Mouse (Mus musculus) testis, adult 2 months (tissue): ENCODE measurements around the gene Slc15a3. TPM values are rescaled to one million over a fixed set of nuclear protein-coding genes. Genes with fewer than 3 reads are reported as not detected.

ENCODE experiments used
- H3K27ac ChIP-seq: fragments of 200-500 bp; 2 replicates; pipeline ENCODE4 v1.5.1; 2012; ENCODE audit warnings: low read depth, low read length; ENCODE audit not compliant: control insufficient read depth, insufficient read depth
- H3K27me3 ChIP-seq: fragments of 200-500 bp; 2 replicates; pipeline ENCODE4 v1.6.1; 2012; ENCODE audit warnings: mild to moderate bottlenecking, low read length, moderate library complexity; ENCODE audit not compliant: control insufficient read depth, insufficient read depth
- H3K36me3 ChIP-seq: fragments of 200-500 bp; 2 replicates; pipeline ENCODE4 v1.6.1; 2012; ENCODE audit warnings: mild to moderate bottlenecking, low read length; ENCODE audit not compliant: control insufficient read depth, insufficient read depth
- H3K4me1 ChIP-seq: fragments of 200-500 bp; 2 replicates; pipeline ENCODE4 v1.6.1; 2012; ENCODE audit warnings: low read length; ENCODE audit not compliant: control insufficient read depth, insufficient read depth
- H3K4me3 ChIP-seq: fragments of 200-500 bp; 2 replicates; pipeline ENCODE4 v1.5.1; 2012; ENCODE audit warnings: low read depth, mild to moderate bottlenecking, low read length, moderate library complexity, mixed read lengths; ENCODE audit not compliant: control insufficient read depth
- CTCF ChIP-seq: fragments of 200-500 bp; IDR thresholded peaks from 2 replicates; pipeline ENCODE4 v1.5.1; 2012; ENCODE audit warnings: low read depth, mild to moderate bottlenecking, inconsistent platforms, low read length, moderate library complexity; ENCODE audit not compliant: control insufficient read depth, insufficient read depth, insufficient replicate concordance
- POLR2A ChIP-seq: fragments of 200-500 bp; IDR thresholded peaks from 2 replicates; pipeline ENCODE4 v1.6.1; 2012; ENCODE audit warnings: low read depth, mild to moderate bottlenecking, inconsistent platforms, low read length, moderate library complexity; ENCODE audit not compliant: control insufficient read depth
- polyA plus RNA-seq: library from polyadenylated mRNA; depleted of rRNA; stranded (reverse); fragments of >200 nt; gene quantifications from 2 replicates; pipeline ENCODE4 v1.2.3, GENCODE M21; 2012

Slc15a3 gene
- polyA plus RNA-seq, 1 experiment = 0.67 TPM

DNA sequence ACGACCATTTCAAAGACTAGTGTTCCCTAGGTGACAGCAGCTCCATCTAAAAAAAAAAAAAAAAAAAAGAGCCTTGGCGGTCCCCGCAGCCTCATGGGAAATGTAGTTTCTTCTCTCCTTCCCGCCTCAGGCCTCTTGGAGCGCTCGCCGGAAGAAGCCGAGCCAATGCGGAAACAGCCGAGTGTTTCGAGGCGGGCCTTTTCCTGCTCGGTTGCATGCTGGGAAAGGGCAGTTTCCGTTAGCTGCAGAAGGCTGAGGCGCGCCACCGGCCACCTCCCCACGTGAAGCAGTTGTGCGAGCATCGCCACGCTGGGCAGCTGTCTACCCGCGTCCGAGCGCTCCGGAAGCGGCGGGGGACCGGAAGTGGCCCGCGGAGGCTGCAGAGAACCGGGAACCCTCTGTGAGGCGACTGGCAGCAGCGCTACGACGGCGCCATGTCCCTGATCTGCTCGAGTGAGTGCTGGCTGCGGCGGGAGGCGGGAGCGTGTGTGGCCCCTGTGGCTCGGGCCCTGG, 55.5 kb downstream of the Slc15a3 start, which contains the start of gene Prpf19:
Gene Prpf19 (plus strand): TSS at position 216 of the 513 bp plus-strand sequence.
- Histone ChIP-seq H3K4me1 (peaks cover 5% of the 10 kb centered on the region), H3K36me3 (peaks cover 5% of the 10 kb centered on the region), H3K27me3 (no peaks in the 10 kb centered on the region), H3K4me3 (peak within 1 kb of the TSS; percentile 85), H3K27ac (peak within 1 kb of the TSS; percentile 75)
- TF ChIP-seq CTCF (no peak), POLR2A (peak; percentile 93)

DNA sequence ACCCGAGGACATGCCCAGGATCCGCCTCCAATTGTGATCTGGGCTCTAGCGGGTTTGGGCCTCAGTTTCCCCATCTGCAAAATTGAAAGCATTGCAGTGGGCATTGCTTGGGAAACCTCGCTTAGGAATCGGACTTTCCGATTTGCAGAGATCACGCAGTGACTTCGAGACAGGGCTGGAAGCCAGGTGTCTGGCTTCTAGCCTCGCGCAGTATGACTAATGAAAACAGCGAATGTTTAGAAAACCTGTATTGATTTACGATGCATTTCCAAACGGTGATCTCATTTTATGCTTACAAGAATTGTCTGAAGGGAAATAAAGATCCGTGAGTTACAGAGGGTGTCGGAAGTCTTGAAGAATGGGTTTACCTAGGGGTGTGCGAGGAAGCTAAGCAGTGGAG, 56.2 kb downstream of the Slc15a3 start:
- Histone ChIP-seq H3K27me3 (no peaks in the 10 kb centered on the region), H3K4me1 (peaks cover 5% of the 10 kb centered on the region), H3K27ac (peak overlapping the region; percentile 75), H3K36me3 (peaks cover 8% of the 10 kb centered on the region), H3K4me3 (peak overlapping the region; percentile 85)
- TF ChIP-seq CTCF = no peak
- TF ChIP-seq POLR2A = no peak

DNA sequence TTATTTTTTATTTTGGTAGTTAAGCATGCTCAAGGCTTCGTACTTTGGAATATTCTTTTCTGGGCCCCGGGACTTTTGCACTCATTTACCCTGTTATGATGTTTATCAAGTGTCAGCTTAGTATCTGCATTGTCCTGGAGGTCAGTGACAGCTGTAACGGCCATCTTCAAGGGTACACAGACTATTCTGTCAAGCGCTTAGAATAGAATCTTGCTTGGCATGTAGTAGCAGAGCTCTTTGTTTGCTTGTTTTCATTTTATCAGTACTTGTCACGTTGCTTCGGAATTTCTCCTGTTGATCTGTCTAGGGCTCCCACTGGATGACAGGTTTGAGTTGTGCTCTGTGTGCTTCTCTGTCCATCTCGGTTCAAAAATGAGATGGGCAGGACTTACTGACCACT, 57.3 kb downstream of the Slc15a3 start:
- H3K4me1 ChIP-seq = peaks cover 5% of the 10 kb centered on the region
- H3K4me3 ChIP-seq = no peak overlapping the region
- peaks cover 8% of the 10 kb centered on the region for H3K36me3 ChIP-seq
- no peak overlapping the region for H3K27ac ChIP-seq
- TF ChIP-seq POLR2A = no peak
- TF ChIP-seq CTCF = no peak
- H3K27me3 ChIP-seq = no peaks in the 10 kb centered on the region

DNA sequence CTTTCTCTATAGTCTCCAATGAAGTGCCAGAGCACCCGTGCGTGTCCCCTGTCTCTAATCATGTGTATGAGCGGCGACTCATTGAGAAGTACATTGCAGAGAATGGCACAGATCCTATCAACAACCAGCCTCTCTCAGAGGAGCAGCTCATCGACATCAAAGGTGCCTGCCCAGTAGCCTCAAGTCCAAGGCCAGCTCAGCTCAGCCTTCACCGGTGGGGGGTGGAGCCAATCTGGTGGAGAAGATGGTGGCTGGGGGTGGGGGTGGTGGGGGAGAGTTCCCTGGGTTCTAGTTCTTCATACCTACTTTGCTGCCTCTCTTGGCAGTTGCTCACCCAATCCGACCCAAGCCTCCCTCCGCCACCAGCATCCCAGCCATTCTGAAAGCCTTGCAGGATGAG, 58.0 kb downstream of the Slc15a3 start:
- Histone ChIP-seq H3K4me3 (no peak overlapping the region), H3K27me3 (no peaks in the 10 kb centered on the region), H3K4me1 (peaks cover 5% of the 10 kb centered on the region), H3K36me3 (peaks cover 11% of the 10 kb centered on the region), H3K27ac (no peak overlapping the region)
- TF ChIP-seq CTCF (no peak), POLR2A (no peak)

DNA sequence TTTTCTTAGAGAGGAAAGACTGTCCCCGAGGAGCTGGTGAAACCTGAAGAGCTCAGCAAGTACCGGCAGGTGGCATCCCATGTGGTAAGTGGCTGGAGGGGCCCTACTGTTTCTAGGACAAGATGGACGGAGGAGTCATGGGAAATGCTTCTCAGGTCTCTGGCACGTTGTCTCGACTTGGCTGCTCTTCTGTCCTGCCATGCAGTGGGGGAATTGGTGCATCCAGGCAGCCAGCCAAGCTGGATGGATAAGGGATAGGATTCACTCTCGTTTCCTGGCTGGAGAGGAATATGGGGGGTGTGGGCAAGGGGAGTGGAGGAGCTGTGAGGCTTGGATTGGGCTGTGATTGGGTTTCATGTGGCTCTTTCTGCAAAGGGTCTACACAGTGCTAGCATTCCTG, 60.8 kb downstream of the Slc15a3 start:
- H3K4me1 ChIP-seq = peaks cover 5% of the 10 kb centered on the region
- H3K4me3 ChIP-seq = no peak overlapping the region
- H3K36me3 ChIP-seq = peaks cover 12% of the 10 kb centered on the region
- TF ChIP-seq CTCF (no peak), POLR2A (no peak)
- H3K27ac ChIP-seq = no peak overlapping the region
- no peaks in the 10 kb centered on the region for H3K27me3 ChIP-seq

DNA sequence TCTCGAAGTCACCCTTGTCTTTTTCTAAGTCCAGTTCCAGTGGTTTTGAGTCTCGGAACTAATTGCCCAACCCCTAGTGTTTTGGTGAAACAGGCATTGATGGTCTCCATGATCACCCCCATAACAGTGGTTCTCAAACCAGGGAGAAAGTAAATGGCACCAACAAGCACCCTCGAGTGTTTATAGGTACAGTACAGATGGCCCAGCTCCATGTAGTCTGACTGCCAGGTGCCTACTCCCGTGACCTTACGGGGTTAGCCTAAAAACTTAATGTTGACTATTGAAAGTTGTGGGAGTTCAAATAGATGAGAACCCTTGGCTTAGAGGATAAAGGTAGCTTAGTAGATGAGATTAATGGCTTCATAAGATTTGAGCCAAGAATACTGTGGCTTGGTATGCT, 61.5 kb downstream of the Slc15a3 start:
- Histone ChIP-seq H3K4me1 (peaks cover under 1% of the 10 kb centered on the region), H3K27me3 (no peaks in the 10 kb centered on the region), H3K27ac (no peak overlapping the region), H3K36me3 (peaks cover 15% of the 10 kb centered on the region), H3K4me3 (no peak overlapping the region)
- TF ChIP-seq POLR2A = no peak
- no peak for TF ChIP-seq CTCF

DNA sequence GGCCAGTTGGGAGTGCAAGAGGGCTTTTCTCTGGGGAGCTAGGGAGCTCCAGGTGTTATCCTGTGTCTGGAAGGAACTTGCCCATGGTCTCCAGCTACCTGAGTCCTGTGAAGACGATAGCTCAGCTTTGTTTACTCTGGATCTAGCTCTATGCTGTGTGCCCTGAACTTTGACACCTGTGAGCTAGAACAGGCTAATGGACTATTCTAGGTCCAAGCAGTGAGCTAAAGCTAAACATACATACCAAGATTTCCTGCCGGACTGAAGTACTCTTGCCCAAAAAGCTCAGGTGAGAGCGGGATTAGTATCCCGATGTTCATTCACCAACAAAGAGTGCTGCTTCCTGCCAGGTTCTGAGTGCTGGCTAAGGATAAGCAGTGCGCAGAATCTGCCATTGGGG, 65.0 kb downstream of the Slc15a3 start:
- Histone ChIP-seq H3K4me3 (no peak overlapping the region), H3K36me3 (peaks cover 12% of the 10 kb centered on the region), H3K4me1 (peaks cover 4% of the 10 kb centered on the region), H3K27ac (no peak overlapping the region), H3K27me3 (no peaks in the 10 kb centered on the region)
- no peak for TF ChIP-seq CTCF
- no peak for TF ChIP-seq POLR2A
